Mouse (Mus musculus) testis, adult 2 months (tissue): Measurements from ENCODE around the gene Me3.

ENCODE experiments used
- CTCF ChIP-seq: fragments of 200-500 bp; IDR thresholded peaks from 2 replicates; pipeline ENCODE4 v1.5.1; 2012; ENCODE audit warnings: low read depth, mild to moderate bottlenecking, inconsistent platforms, low read length, moderate library complexity; ENCODE audit not compliant: control insufficient read depth, insufficient read depth, insufficient replicate concordance
- POLR2A ChIP-seq: fragments of 200-500 bp; IDR thresholded peaks from 2 replicates; pipeline ENCODE4 v1.6.1; 2012; ENCODE audit warnings: low read depth, mild to moderate bottlenecking, inconsistent platforms, low read length, moderate library complexity; ENCODE audit not compliant: control insufficient read depth

DNA sequence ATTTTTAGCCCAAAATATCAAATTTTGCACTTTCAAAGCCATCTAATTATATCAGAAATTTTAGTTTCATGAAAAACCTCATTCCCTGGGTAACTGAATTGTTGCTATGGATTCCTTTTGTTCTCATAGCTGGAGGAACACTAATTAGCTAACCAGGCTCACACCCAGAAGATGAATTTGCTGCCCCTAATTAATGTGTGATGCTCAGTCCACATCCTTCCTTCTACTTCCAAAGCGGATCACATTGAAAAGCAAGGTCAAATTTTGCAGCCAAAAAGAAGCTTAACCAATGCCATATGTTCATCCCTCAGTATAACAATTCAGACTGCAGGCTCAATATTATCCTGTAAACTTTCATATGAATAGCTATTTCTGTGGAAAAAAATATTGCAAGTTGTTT, 45.7 kb downstream of the Me3 start:
- TF ChIP-seq CTCF (no peak), POLR2A (no peak)
